Mouse (Mus musculus) testis, adult 2 months (tissue): ENCODE results near the gene Mt3. TPM values are rescaled to one million over a fixed set of nuclear protein-coding genes. Genes with fewer than 3 reads are reported as not detected.
A peak's percentile ranks its signal among the peaks of the same experiment; 100 is the strongest.

ENCODE experiments used
- H3K27ac ChIP-seq: fragments of 200-500 bp; 2 replicates; pipeline ENCODE4 v1.5.1; 2012; ENCODE audit warnings: low read depth, low read length; ENCODE audit not compliant: control insufficient read depth, insufficient read depth
- H3K27me3 ChIP-seq: fragments of 200-500 bp; 2 replicates; pipeline ENCODE4 v1.6.1; 2012; ENCODE audit warnings: mild to moderate bottlenecking, low read length, moderate library complexity; ENCODE audit not compliant: control insufficient read depth, insufficient read depth
- H3K36me3 ChIP-seq: fragments of 200-500 bp; 2 replicates; pipeline ENCODE4 v1.6.1; 2012; ENCODE audit warnings: mild to moderate bottlenecking, low read length; ENCODE audit not compliant: control insufficient read depth, insufficient read depth
- H3K4me1 ChIP-seq: fragments of 200-500 bp; 2 replicates; pipeline ENCODE4 v1.6.1; 2012; ENCODE audit warnings: low read length; ENCODE audit not compliant: control insufficient read depth, insufficient read depth
- H3K4me3 ChIP-seq: fragments of 200-500 bp; 2 replicates; pipeline ENCODE4 v1.5.1; 2012; ENCODE audit warnings: low read depth, mild to moderate bottlenecking, low read length, moderate library complexity, mixed read lengths; ENCODE audit not compliant: control insufficient read depth
- CTCF ChIP-seq: fragments of 200-500 bp; IDR thresholded peaks from 2 replicates; pipeline ENCODE4 v1.5.1; 2012; ENCODE audit warnings: low read depth, mild to moderate bottlenecking, inconsistent platforms, low read length, moderate library complexity; ENCODE audit not compliant: control insufficient read depth, insufficient read depth, insufficient replicate concordance
- POLR2A ChIP-seq: fragments of 200-500 bp; IDR thresholded peaks from 2 replicates; pipeline ENCODE4 v1.6.1; 2012; ENCODE audit warnings: low read depth, mild to moderate bottlenecking, inconsistent platforms, low read length, moderate library complexity; ENCODE audit not compliant: control insufficient read depth
- polyA plus RNA-seq: library from polyadenylated mRNA; depleted of rRNA; stranded (reverse); fragments of >200 nt; gene quantifications from 2 replicates; pipeline ENCODE4 v1.2.3, GENCODE M21; 2012; rRNA removed

Gene Mt3
- polyA plus RNA-seq, 1 experiment, result 6.3 TPM

DNA sequence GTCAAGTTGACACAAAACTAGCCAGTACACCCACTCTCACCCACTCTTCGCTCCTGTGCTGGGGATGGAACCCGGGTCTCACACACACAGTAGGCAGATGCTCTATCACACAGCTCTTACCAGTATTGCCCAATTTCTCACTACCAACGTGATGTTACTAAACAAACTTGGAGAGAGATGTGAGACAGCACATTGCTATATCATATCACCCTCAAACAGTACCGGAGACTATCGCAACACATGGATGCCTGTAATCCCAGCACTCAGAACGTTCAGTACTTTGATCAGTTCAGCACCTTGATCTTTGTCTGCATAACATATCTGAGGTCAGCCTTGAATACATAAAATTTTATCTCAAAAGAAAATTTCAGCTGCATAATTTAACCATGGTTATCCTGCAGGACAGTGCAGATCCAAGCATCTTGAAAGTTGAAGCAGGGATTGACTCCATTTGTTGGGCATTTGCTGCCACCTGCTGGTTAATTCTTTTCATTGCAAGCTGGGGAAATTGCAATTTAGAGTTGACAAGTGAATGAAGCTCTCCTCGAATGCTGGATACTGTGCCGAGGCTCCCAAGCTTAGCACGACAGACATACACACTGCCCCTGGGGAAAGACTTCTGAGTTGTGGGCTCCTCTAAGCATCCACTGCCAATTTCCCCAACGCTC, 46.9 kb downstream of the Mt3 start:
- H3K27ac ChIP-seq, result no peak overlapping the region
- no peak for TF ChIP-seq POLR2A
- TF ChIP-seq CTCF, result peak; percentile 51; the same call in 1 of the 2 replicates
- H3K27me3 ChIP-seq, result no peaks in the 10 kb centered on the region
- no peaks in the 10 kb centered on the region for H3K36me3 ChIP-seq
- H3K4me3 ChIP-seq, result no peak overlapping the region
- H3K4me1 ChIP-seq, result no peaks in the 10 kb centered on the region

Other genes starting within 250 kb of the Mt3 start
- 78.7 and 82.2 TPM in 2 replicates for gene Amfr, start 139.8 kb upstream of the Mt3 start, polyA plus RNA-seq
- gene Nudt21, start 115.6 kb upstream of the Mt3 start, polyA plus RNA-seq, result 35.1 and 53.0 TPM in 2 replicates
- gene Ogfod1, start 115.4 kb upstream of the Mt3 start, polyA plus RNA-seq, result 5.3 and 8.3 TPM in 2 replicates
- gene Bbs2, start 53.7 kb upstream of the Mt3 start, polyA plus RNA-seq, result 38.0 and 39.9 TPM in 2 replicates
- not detected in 2 replicates for gene Mt4, start 15.4 kb upstream of the Mt3 start, polyA plus RNA-seq
- 232 and 277 TPM in 2 replicates for gene Mt2, start 20.1 kb downstream of the Mt3 start, polyA plus RNA-seq
- 1,753 and 1,911 TPM in 2 replicates for gene Mt1, start 26.5 kb downstream of the Mt3 start, polyA plus RNA-seq
- 24.9 and 27.1 TPM in 2 replicates for gene Nup93, start 62.0 kb downstream of the Mt3 start, polyA plus RNA-seq
- gene Slc12a3, start 176.6 kb downstream of the Mt3 start, polyA plus RNA-seq, result 0.99 and 1.4 TPM in 2 replicates
- gene Herpud1, start 233.8 kb downstream of the Mt3 start, polyA plus RNA-seq, result 227 and 245 TPM in 2 replicates